Mouse (Mus musculus) fat pad, adult 2 months (tissue): Measurements from ENCODE around the gene Rab19.
"Not testable (repeated sequence)": the region's sequence is repeated elsewhere in the genome, so short reads cannot be mapped to it uniquely, and the experiment has no call there.

Experiments used
- DNase-seq: peaks from one replicate; pipeline ENCODE4 v3.0.0-alpha.2; 2011; ENCODE audit warnings: low read depth, low spot score; ENCODE audit errors: extremely low read depth

Rab19 gene

DNA sequence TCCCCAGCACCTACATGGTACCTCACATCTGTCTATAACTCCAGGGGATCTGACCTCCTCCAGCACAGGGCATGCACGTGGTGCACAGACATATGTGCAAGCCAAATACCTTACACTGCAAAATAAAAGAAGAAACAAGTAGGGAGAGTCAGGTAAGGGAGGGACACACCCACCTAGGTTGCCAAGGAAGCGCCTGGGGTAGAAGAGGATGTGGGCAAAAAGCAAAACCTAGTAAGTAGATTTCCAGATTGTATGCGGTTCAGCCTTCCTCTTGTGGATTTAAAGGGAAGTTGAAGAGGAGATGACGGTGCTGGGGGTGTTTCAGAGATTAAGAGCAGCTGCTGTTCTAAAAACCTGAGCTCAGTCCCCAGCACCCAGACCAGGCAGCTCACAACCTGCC, 1.8 kb upstream of the Rab19 start:
- no peak for DNase-seq

DNA sequence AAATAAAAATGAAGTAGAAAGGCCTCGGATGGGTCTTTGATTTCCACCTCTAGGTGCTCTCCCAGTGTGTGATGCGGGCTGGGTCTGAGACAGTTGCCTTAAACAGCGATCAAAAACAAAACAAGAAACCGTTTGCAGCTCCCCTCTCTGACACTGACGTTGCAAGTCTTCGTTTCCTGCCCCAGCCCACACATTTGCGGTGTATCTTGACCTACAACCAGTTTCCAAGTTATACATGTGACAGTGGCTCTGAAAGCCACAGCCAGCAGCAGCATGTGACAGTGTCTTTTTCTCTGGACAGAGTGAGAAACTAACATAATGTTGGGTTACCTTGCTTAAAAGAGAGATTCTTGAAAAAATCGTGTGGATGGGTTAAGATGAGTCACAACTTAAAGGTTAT, 1.2 kb upstream of the Rab19 start:
- DNase-seq: no peak

DNA sequence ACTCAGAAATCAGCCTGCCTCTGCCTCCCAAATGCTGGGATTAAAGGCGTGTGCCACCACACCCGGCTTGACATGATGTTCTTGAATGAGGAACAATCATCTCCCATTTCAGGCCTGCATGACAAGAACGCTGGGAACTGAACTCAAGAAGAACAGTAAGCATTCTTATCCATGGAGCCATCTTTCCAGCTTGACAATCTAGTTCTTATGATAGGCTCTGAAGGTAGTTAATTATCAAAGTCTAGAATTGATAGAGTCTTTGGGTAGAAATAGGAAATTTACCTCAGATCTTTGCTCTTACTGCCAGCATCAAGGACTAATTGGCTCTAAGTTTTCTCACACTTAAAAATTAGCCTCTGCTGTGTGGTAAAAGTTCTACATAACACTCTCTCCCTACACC, 699 bp upstream of the Rab19 start:
- DNase-seq: no peak

DNA sequence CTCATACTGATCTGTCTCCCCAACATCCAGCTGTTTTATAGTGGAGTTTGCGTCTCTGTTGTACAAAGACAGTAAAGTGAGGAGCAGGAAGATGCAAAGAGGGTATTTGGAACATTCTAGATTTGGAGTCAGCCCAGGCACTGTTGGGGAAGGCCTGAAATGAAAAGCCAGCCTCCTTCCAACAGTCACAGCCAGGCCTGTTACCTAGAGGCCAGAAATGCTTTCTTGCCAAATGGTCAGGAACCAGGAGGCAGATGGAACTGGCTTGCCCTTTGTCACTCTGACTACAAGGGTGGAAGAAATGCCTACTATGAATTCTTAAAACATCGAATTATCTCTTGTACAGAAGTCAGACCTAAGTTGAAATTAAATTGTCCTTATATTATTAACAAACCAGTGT, 9.0 kb downstream of the Rab19 start:
- no peak for DNase-seq

DNA sequence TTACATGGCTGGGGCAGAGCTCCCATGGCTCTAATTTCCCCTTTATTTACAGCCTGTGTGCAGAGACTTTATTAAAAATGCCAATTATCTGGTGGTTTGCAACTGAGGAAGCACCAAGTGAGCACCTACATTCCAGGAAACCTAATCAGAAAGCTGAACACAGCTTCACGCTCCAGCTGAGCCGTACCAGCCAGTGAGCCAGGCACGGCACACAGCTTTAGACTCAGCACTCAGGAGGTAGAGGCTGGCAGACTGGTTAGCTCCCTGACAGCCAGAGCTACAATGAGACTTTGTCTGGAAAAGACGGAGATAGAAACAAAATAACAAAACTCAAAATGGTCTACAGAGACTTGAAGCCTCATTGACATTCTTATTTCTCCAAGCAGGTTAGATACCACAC, 14.5 kb downstream of the Rab19 start:
- no peak for DNase-seq

DNA sequence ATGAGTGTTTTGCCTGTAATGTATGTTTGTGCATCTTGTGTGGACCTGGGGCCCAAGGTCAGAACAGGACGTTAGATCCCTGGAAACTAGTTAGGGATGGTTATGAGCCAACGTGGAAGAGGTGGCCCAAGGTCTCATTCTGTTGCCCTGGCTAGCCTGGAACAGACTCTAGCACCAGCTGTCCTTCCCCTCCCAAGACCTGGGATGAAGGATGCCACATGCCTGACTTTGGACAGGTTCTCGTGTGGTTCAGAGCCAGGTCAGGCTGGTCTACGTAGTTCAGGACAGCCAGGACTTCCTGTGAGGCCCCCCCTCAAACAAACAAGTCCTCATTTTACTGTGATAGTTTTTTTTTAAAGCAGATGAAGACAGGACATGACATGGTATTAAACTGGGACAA, 14.9 kb downstream of the Rab19 start:
- no peak for DNase-seq

DNA sequence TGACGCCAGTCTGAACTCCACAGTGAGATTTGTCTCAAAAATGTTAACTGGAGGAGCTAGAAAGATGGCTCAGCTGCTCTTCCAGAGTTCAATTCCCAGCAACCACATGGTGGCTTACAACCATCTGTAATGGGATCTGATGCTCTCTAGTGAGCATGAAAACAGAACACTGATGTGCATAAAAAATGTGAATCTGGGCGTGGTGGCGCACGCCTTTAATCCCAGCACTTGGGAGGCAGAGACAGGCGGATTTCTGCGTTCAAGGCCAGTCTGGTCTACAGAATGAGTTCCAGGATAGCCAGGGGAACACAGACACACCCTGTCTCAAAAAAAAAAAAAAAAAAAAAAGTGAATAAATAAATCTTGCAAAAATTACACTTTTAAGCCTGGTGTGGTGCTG, 16.1 kb downstream of the Rab19 start:
- DNase-seq: no peak

DNA sequence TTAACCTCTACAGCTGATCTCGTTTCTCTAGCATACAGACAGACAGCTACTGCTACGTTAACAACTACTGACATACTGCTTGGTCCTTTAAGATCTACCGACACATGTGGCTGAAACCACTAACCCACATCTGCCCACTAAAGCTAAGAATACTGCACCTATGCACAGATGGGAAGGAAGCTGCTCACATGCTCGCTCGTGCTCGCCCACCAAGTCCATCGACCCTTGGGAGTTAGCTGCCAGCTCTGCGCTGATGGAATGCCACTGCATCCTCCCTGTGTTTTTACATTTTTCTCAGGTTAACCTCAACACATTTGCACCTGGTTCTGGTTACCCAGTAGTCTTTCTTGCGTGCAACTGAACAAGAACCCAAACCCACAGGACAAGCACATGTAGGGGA, 17.4 kb downstream of the Rab19 start:
- DNase-seq: no peak

DNA sequence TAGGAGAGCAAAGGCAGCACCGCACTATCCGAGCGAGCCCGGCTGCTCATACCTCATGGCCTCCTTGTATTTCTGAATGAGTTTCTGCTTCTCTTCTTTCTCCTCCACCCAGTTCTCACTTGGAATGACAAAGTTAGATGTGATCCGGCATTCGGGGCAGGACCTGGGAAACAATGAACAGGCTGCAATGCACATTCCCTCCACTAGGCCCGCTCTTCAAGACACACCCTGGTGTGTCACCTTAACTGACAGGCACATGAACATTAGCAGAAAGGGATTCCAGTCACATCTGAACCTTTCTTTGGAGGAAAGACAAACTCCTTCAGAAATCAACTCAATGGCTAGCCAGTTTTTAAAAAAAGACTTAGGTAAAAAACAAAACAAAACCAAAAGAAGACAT, 19.4 kb downstream of the Rab19 start:
- DNase-seq: no peak

DNA sequence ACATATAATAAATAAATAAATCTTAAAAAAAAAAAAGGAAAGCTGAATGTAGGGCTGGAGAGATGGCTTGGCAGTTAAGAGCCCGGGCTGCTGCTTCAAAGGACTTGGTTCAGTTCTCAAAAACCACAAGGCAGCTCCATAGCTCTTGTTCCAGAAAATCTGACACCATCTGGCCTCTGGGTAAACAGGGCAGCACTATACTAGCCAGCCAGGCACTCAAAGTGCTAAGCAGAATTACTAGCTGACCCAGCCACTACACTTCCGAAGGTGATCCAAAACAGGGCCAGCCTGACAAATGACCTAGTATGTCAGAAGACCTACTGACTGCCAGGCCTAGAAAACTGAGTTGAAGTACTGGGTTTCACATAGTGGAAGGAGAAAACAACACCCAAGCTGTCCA, 22.2 kb downstream of the Rab19 start:
- no peak for DNase-seq

DNA sequence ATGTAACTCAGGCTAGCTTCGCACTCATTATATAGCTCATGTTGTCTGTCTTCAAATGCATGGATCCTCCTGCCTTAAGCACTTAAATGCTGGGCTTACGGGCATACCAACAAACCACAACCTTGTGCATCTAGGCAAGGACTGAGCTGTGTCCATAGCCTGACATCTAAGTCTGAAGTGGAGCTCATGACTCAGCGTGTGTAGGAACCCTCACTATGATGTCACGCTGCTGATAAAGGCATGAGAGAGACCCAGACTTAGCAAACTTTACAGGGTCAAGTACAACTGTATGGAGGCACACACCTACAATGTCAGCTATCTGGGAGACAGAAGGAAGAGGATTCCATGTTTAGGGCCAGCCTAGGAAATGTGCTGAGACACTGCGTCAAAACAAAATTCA, 25.5 kb downstream of the Rab19 start:
- DNase-seq: no peak

DNA sequence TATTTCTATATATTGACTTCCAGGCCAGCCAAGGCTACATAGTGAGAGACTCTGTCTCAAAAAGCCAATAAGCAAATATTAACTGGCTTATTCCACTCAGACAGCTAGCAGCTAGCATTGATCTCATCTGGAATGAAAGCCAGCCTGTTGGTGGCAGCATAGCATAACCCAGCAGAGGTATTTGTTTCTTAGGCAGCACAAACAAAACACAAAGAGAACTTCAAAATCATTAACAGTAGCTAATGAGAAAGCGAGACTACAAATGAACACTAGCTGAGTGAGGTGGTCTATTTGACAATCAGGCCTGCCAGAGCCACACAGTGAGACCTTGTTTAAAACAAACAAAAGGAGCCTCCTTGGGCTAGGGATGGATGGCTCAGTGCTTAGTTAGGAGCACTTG, 33.1 kb downstream of the Rab19 start:
- DNase-seq: no peak

DNA sequence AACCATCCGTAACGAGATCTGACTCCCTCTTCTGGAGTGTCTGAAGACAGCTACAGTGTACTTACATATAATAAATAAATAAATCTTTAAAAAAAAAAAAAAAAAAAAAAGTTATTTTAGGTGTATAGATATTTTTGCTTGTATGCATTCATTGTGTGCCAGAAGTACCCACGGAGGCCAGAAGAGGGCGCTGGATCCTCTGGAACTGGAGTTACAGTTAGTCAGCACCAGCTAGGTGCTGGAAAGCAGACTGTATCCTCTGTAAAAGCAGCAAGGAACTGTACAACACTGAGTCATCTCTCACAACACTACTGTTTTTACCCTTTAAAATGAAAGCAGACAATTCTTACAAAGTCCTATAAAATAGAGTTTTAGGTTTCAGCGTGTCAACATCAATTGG, 34.8 kb downstream of the Rab19 start:
- no peak for DNase-seq

DNA sequence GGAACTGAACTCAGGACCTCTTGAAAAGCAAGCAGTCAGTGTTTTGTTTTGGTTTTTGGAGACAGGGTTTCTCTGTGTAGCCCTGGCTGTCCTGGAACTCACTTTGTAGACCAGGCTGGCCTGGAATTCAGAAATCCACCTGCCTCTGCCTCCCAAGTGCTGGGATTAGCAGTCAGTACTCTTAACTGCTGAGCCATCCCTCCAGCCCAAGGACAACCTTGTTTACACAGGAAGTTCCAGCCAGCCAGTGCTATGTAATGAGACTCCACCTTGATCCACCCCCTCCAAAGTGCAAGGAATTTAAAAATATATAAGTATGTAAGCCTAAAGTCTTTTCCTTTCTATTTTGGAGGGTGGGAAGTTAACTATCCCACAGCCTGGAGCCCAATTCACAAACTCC, 35.7 kb downstream of the Rab19 start:
- not testable (repeated sequence) for DNase-seq

DNA sequence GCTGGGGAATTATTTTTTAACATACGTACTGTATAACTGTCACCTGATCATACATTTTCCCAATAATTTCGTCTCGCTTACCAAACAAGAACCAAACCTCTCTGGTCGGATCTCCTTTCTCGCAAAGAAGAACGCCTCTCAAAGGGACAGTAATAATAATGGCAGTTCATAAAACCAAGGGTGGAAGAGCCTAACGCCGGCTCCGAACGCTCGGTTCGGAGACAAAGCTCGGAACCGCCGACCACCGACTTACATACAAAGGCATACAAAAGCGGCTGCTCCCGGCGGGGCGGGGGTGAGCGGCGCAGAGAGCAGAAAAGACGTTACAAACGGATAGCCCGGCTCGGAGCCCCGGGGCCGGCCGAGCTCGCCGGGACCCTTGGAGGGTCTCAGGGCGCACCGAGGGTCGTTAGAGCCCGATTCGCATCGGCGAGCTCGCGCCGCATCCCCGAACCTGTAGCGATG, 38.4 kb downstream of the Rab19 start:
- DNase-seq: no peak

DNA sequence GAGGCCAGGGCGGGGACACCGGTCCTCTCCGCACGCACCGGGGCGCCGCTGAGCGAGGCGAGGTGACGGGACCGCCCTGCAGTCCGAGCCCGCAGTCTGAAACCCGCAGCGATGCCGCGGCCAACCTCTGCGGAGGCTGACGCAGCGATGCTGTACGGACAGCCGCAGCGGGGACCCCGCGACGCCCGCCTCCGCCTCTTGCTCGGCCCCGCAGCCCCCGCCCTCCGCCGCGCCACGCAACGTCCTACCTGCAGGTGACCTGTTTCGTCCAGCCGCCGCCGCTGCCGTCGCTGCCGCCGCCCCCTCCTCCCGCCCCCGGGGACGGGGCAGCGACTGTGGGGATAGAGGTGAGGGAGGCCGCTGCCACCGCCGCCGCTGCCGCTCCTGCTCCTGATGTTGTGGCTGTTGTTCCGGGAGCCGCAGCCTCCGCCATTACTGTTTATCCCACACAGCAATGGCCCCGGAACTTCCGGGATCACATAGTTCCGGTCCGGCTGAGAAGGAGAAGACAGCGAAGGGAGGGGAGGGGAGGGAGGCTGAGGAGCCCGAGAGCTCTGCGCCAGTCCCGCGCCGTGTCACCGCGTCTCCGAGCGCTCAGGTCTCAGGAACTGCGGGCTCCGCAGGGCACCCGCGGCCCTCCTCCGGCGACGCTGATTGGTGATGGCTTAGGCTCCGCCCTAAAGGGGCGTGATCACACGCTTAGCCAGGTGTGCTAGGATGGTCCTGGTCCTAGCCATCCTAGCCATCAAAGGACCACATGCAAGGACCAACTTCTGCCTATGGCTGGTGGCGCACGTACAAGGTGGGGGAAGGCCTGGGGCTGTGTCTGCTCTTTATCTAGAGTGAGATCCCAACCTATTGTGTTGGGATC, 39.1 kb downstream of the Rab19 start, which contains the start of gene Mkrn1:
Mkrn1 (minus strand) TSS at position 612 of the 871 bp plus-strand sequence.
- no peak for DNase-seq

DNA sequence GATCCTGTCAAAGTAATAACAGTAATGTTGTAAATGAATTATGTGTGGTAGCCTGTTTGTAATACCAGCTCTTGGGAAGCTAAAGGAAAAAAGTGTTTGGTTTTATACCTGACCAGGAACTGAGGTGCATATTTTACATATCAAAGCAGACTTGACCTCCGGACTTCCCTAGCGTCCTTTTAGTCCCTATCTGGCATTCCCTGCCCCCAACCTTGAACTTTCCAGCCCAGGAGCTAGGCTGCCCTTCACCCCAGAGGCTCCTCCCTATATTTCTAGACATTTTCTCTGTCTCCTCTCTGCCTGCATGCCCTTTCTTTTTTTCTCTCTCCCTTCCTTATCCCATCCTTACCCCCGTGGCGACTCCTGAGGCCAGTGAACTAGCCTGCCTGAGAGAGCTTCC, 39.9 kb downstream of the Rab19 start:
- DNase-seq: no peak

DNA sequence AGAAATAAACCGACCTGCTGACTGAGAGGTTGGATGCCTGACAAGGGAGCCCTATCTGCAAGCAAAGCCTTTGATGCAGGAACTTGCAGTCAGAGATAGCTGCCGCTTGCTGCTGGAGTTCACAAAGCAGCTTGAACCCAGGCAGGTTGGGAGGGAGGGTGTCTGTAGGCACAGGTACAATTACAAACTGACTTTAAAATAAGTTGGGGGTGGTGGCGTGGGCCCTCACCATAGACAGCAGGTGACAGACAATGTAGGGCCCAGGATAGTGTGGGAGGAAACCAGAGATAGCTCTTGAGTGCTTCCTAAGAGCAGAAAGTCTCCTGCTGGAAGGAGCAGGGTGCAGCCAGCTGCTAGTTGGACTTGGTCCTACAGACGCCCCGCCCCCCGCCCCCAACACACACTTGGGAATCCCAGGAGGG, 42.2 kb downstream of the Rab19 start:
- no peak for DNase-seq

DNA sequence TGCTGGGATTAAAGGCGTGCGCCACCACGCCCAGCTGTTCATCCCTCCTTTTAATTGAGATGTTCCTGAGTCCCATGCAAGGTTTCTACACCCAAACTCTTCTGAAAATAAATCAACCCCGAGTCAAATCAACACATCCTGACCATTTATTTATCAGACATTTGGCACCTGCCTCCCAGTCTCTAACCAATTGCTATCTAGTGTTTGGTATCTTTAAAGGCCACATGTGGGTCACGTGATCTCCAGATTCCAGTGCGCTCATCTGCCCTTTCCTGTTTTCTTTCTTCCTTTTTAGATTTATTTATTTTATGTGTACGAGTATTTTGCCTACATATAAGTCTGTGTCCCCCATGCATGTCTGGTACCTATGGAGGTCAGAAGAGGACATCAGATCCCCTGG, 42.7 kb downstream of the Rab19 start:
- no peak for DNase-seq

DNA sequence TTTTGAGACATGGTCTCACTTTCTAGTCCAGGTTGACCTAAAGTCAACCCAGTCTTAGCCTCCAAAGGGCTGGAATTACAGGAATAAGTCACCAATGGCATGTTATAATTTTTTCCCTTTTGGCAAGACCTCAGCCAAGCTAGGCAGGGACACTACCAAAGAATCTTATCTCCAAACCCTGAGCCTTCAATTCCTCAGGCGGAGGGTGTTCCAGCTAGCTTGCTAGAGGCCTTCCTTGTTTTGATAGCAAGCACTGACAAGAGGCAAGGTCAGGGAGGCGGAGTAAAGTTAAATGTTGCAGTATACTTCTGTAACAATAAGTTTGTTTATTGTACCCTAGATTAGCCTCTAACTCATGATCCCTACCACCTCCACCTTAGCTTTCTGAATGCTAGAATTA, 44.2 kb downstream of the Rab19 start:
- no peak for DNase-seq

DNA sequence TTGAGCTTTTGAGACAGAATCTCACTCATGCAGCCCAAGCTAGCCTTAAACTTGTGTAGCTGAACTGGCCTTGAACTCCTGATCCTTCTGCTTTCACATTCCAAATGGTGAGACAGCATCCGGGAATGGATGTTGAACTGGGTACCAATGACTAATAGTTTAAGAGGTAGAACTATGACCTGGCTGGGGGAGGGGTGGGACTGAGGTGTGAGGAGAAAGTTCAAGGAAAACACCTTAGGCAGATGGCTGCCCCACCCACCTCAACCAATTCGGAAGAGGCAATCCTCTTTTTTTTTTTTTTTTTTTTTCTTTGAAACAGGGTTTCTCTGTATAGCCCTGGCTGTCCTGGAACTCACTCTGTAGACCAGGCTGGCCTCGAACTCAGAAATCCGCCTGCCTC, 45.8 kb downstream of the Rab19 start:
- DNase-seq: no peak

DNA sequence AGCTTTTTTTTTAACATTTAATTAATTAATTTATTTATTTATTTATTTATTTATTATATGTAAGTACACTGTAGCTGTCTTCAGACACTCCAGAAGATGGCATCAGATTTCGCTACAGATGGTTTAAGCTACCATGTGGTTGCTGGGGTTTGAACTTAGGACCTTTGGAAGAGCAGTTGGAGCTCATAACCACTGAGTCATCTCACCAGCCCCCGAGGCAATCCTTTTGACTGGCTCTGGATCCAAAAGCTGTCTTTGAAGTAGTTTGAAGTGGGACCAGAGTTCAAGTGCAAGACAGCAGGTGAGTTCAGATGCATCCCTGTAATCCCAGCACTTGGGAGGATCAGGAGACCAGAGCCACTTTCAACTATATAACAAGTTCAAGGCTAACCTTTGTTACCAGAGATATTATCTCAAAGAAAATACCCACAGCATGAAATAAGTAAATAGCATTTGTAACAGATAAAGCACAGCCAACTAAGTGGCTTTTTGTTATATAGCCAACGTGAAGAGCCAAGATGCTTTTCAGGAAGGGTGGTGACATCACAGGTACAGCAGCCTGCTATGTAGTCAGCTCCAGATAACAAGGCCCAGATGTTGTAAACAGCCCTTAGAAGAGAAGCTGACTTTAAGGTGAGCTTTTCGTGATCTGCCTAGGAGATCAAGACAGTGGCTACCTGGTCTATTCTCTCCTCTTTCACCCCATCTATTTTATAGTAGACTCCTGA, 46.5 kb downstream of the Rab19 start:
- no peak for DNase-seq
